ENCODE assay signal across 19 mouse cellular contexts in genomic region chr2:151003796-151004195, GRCm38 (mm10). TPM values are rescaled to one million over a fixed set of nuclear protein-coding genes. Genes with fewer than 3 reads are reported as not detected.
A peak's percentile ranks its signal among the peaks of the same experiment; 100 is the strongest.
DNase-seq lines count a peak whose midpoint lies in the region; ATAC-seq lines count a peak whose summit lies in the region.
"Had no signal": no experiment of that assay in that cellular context is flagged by ENCODE, and none has a peak within 500 bp of the region (broad histone marks: within the 10 kb centered on the region; RNA-seq: fewer than 3 reads in every experiment).

No protein-coding gene starts in this region.

- peak overlapping the region; percentile 75 for H3K27ac ChIP-seq in liver, embryonic 12.5 days
- H3K27ac ChIP-seq: heart, adult 2 months; hindbrain, embryonic 14.5 days; limb, embryonic 13.5 days; midbrain, embryonic 15.5 days had no signal

- peaks cover 84% of the 10 kb centered on the region for H3K4me1 ChIP-seq in liver, embryonic 12.5 days

- no peak for ATAC-seq in liver, embryonic 12.5 days
- ATAC-seq: forebrain, postnatal 0 days; intestine, embryonic 16.5 days; midbrain, embryonic 15.5 days had no signal

- H3K4me2 ChIP-seq in liver, embryonic 12.5 days: peak overlapping the region; percentile 55
- H3K4me2 ChIP-seq: hindbrain, embryonic 14.5 days; limb, embryonic 13.5 days; midbrain, embryonic 15.5 days had no signal

- H3K9ac ChIP-seq in liver, embryonic 12.5 days: peak overlapping the region; percentile 40
- H3K9ac ChIP-seq: forebrain, postnatal 0 days; hindbrain, embryonic 14.5 days; limb, embryonic 13.5 days; midbrain, embryonic 15.5 days had no signal

- no peak overlapping the region for H3K4me3 ChIP-seq in liver, embryonic 12.5 days
- H3K4me3 ChIP-seq: heart, adult 2 months; limb, embryonic 13.5 days; midbrain, embryonic 15.5 days had no signal

- no peaks in the 10 kb centered on the region for H3K36me3 ChIP-seq in liver, embryonic 12.5 days
- H3K36me3 ChIP-seq: limb, embryonic 13.5 days; midbrain, embryonic 15.5 days had no signal

- no peaks in the 10 kb centered on the region for H3K27me3 ChIP-seq in liver, embryonic 12.5 days (replicated peaks)
- H3K27me3 ChIP-seq: limb, embryonic 13.5 days; midbrain, embryonic 15.5 days had no signal

- no peaks in the 10 kb centered on the region for H3K9me3 ChIP-seq in liver, embryonic 12.5 days (replicated peaks)
- H3K9me3 ChIP-seq: limb, embryonic 13.5 days; megakaryocyte, embryonic 14.5 days; midbrain, embryonic 15.5 days had no signal

- peak; percentile 46 to 49 for DNase-seq in heart, adult 9 months (ENCODE audit: low spot score in 2 of 2)
- DNase-seq in heart, postnatal 4 days: no peak
- DNase-seq in 3T3-L1 (ENCODE audit: low read depth, low spot score): peak; percentile 81
- peak; percentile 17 for DNase-seq in adipocyte (ENCODE audit: low spot score)
- no peak for DNase-seq in embryo, embryonic 11 days
- DNase-seq in layer of hippocampus, adult 8-10 months (ENCODE audit: low spot score in 2 of 2): no peak
- DNase-seq: cerebellum, postnatal 14 days; forebrain, postnatal 0 days; kidney, postnatal 10 days; lung, postnatal 10 days; retina, postnatal 1 day; thymus, adult 2 months had no signal

- 79% methylated on average over 6 of the region's 6 CpGs for WGBS in liver, embryonic 12.5 days (ENCODE audit: insufficient replicate concordance)

RNA-seq across cellular contexts. Expression of gene Ninl, which starts 35.4 kb away (rescaled TPM):
- 1 to 10 TPM; 1.7 to 2.5 TPM for total RNA-seq in heart, postnatal 4 days (2021)
- 18.6 and 18.7 TPM in 2 replicates for polyA plus RNA-seq in liver, embryonic 12.5 days (2016; fragmentation: Nextera tagmentation; extraction: Ambion mirVana)
- 1 to 10 TPM; 5.2 to 7.4 (median 6.4) TPM for total RNA-seq in layer of hippocampus, adult 8-10 months (2022)

RNA-seq across cellular contexts. Expression of gene Nanp, which starts 35.4 kb away (rescaled TPM):
- 1 to 10 TPM; 6.6 to 7.9 TPM for total RNA-seq in heart, postnatal 4 days (2021)
- polyA plus RNA-seq in liver, embryonic 12.5 days (2016; fragmentation: Nextera tagmentation; extraction: Ambion mirVana): 74.4 and 76.2 TPM in 2 replicates
- total RNA-seq in layer of hippocampus, adult 8-10 months (2022): 10 to 100 TPM; 16.1 to 26.7 (median 22.6) TPM

Comparison
In these comparisons a context has a peak if more than half of its experiments do, and no peak if none do; other contexts are left out.
1. DNase-seq: peak in heart, adult 9 months (2 of 2), 3T3-L1 (single experiment) and adipocyte (single experiment); none in heart, postnatal 4 days (single experiment), embryo, embryonic 11 days (single experiment) and layer of hippocampus, adult 8-10 months (0 of 2).